Mouse (Mus musculus) induced T-regulatory cell, adult 2 months (primary cell): ENCODE data around the gene Nipbl.
"Not testable (repeated sequence)": the region's sequence is repeated elsewhere in the genome, so short reads cannot be mapped to it uniquely, and the experiment has no call there.

ENCODE experiments used
- DNase-seq: peaks from one replicate; pipeline ENCODE4 v3.0.0-alpha.2; 2012; ENCODE audit warnings: low read depth

Nipbl gene

GRCm38 (mm10) chr15:8443926-8444889, at the start of gene Nipbl:
Nipbl (minus strand) TSS chr15:8444463.
- DNase-seq = peak; percentile 94

GRCm38 (mm10) chr15:8485261-8485660, 41.0 kb upstream of the Nipbl start:
- DNase-seq = no peak

- DNase-seq = no peak
Measured at GRCm38 (mm10) chr15:8469006-8469575, 24.8 kb upstream of the Nipbl start.

GRCm38 (mm10) chr15:8463521-8463920, 19.3 kb upstream of the Nipbl start:
- DNase-seq = no peak

GRCm38 (mm10) chr15:8462780-8463179, 18.5 kb upstream of the Nipbl start:
- no peak for DNase-seq

- no peak for DNase-seq
Measured at GRCm38 (mm10) chr15:8460871-8461270, 16.6 kb upstream of the Nipbl start.

GRCm38 (mm10) chr15:8459979-8460378, 15.7 kb upstream of the Nipbl start:
- no peak for DNase-seq

- DNase-seq = not testable (repeated sequence)
Measured at GRCm38 (mm10) chr15:8456223-8456622, 12.0 kb upstream of the Nipbl start.

GRCm38 (mm10) chr15:8455486-8455885, 11.2 kb upstream of the Nipbl start:
- DNase-seq = no peak

- peak; percentile 91 for DNase-seq
Measured at GRCm38 (mm10) chr15:8451071-8451470, 6.8 kb upstream of the Nipbl start.

GRCm38 (mm10) chr15:8447193-8447767, 3.0 kb upstream of the Nipbl start:
- DNase-seq = no peak

GRCm38 (mm10) chr15:8446435-8446834, 2.2 kb upstream of the Nipbl start:
- DNase-seq = no peak

- DNase-seq = peak; percentile 80
Measured at GRCm38 (mm10) chr15:8445951-8446419, 1.7 kb upstream of the Nipbl start.

GRCm38 (mm10) chr15:8444890-8445597, 781 bp upstream of the Nipbl start:
- DNase-seq = peak; percentile 92

- peak; percentile 82 for DNase-seq
Measured at GRCm38 (mm10) chr15:8443168-8443925, 916 bp downstream of the Nipbl start.

- peak; percentile 83 for DNase-seq
Measured at GRCm38 (mm10) chr15:8442761-8443160, 1.5 kb downstream of the Nipbl start.

- DNase-seq = peak; percentile 39
Measured at GRCm38 (mm10) chr15:8442156-8442555, 2.1 kb downstream of the Nipbl start.

GRCm38 (mm10) chr15:8433239-8433947, 10.9 kb downstream of the Nipbl start:
- DNase-seq = no peak

- DNase-seq = no peak
Measured at GRCm38 (mm10) chr15:8432534-8432933, 11.7 kb downstream of the Nipbl start.

- no peak for DNase-seq
Measured at GRCm38 (mm10) chr15:8429502-8429901, 14.8 kb downstream of the Nipbl start.

GRCm38 (mm10) chr15:8420909-8421308, 23.4 kb downstream of the Nipbl start:
- peak; percentile 20 for DNase-seq
